Mouse (Mus musculus) CH12.LX (cell line): ENCODE results near the gene Hsd17b1. TPM values are rescaled to one million over a fixed set of nuclear protein-coding genes. Genes with fewer than 3 reads are reported as not detected.

Experiments
- DNase-seq: peaks from one replicate; pipeline ENCODE4 v3.0.0-alpha.2; 2013; ENCODE audit errors: extremely low read depth
- H3K27ac ChIP-seq: 2 replicates; pipeline ENCODE4 v1.5.1; 2012; ENCODE audit warnings: low read depth, mild to moderate bottlenecking, control low read depth, moderate library complexity; ENCODE audit not compliant: insufficient read depth
- H3K27me3 ChIP-seq: replicated peaks from 2 replicates; pipeline ENCODE3; 2012; ENCODE audit warnings: inconsistent platforms
- H3K36me3 ChIP-seq, 2 experiments: replicated peaks in 1 of 2; 2 replicates each; pipeline versions ENCODE3 to v1.6.1; 2012; ENCODE audit warnings: inconsistent platforms in 1 of 2, low read length in 1 of 2, mild to moderate bottlenecking in 1 of 2, mixed read lengths in 1 of 2, moderate library complexity in 1 of 2; ENCODE audit not compliant: control insufficient read depth in 1 of 2, insufficient read depth in 1 of 2
- H3K4me1 ChIP-seq, 2 experiments: 2 replicates each; pipeline ENCODE4 v1.6.1; 2012; ENCODE audit warnings: inconsistent platforms in 1 of 2, moderate library complexity in 1 of 2; ENCODE audit not compliant: insufficient read depth in 2 of 2, control insufficient read depth in 1 of 2
- H3K4me2 ChIP-seq: 2 replicates; pipeline ENCODE4 v1.6.1; 2012; ENCODE audit warnings: low read depth, mild to moderate bottlenecking, control low read depth; ENCODE audit not compliant: poor library complexity, insufficient read depth, severe bottlenecking
- H3K4me3 ChIP-seq, 3 experiments: fragments of 150-350 bp in 1 of 3; sonication (generic) in 1 of 3; replicated peaks in 1 of 3; 2 replicates each; pipeline versions ENCODE3 to v1.5.1; 2011 to 2012; ENCODE audit warnings: low read depth in 2 of 3, low read length in 2 of 3, mild to moderate bottlenecking in 2 of 3, moderate library complexity in 2 of 3, control low read depth in 1 of 3, improper control_type of control experiment in 1 of 3, inconsistent platforms in 1 of 3, mixed read lengths in 1 of 3; ENCODE audit not compliant: poor library complexity in 1 of 3
- H3K79me2 ChIP-seq: replicated peaks from 2 replicates; pipeline ENCODE4 v1.6.1; 2012; ENCODE audit warnings: mild to moderate bottlenecking, moderate library complexity; ENCODE audit not compliant: control insufficient read depth, poor library complexity, insufficient read depth, severe bottlenecking; ENCODE audit errors: extremely low read depth
- H3K9ac ChIP-seq: 2 replicates; pipeline ENCODE4 v1.6.1; 2012; ENCODE audit warnings: low read depth, mild to moderate bottlenecking, control low read depth, moderate library complexity; ENCODE audit not compliant: insufficient read depth
- H3K9me3 ChIP-seq: replicated peaks from 2 replicates; pipeline ENCODE3; 2012; ENCODE audit warnings: low read length, inconsistent platforms, mixed read lengths
- BHLHE40 ChIP-seq: IDR thresholded peaks from 2 replicates; pipeline ENCODE4 v1.6.1; 2011; ENCODE audit warnings: mild to moderate bottlenecking, low read depth, low read length, improper control_type of control experiment
- CHD1 ChIP-seq: IDR thresholded peaks from 2 replicates; pipeline ENCODE4 v1.6.1; 2012; ENCODE audit warnings: low read depth, low read length, improper control_type of control experiment, inconsistent platforms
- CTCF ChIP-seq, 2 experiments: IDR thresholded peaks in 1 of 2; conservative IDR thresholded peaks in 1 of 2; 2 replicates each; pipeline ENCODE4 v1.5.1; 2011 to 2012; ENCODE audit warnings: low read depth in 2 of 2, low read length in 2 of 2, improper control_type of control experiment in 1 of 2, inconsistent platforms in 1 of 2, mild to moderate bottlenecking in 1 of 2, moderate library complexity in 1 of 2
- E2F4 ChIP-seq: IDR thresholded peaks from 2 replicates; pipeline ENCODE4 v1.6.1; 2011; ENCODE audit warnings: low read depth, low read length, improper control_type of control experiment; ENCODE audit not compliant: insufficient replicate concordance
- ELF1 ChIP-seq: IDR thresholded peaks from 2 replicates; pipeline ENCODE4 v1.6.1; 2014; ENCODE audit warnings: low read depth, mild to moderate bottlenecking, inconsistent platforms, low read length, improper control_type of control experiment
- EP300 ChIP-seq: IDR thresholded peaks from 2 replicates; pipeline ENCODE4 v1.6.1; 2011; ENCODE audit warnings: low read length, improper control_type of control experiment
- ETS1 ChIP-seq: conservative IDR thresholded peaks from 2 replicates; pipeline ENCODE4 v1.6.1; 2012; ENCODE audit warnings: low read depth, mild to moderate bottlenecking, inconsistent platforms, low read length, improper control_type of control experiment, moderate library complexity
- GABPA ChIP-seq: IDR thresholded peaks from 2 replicates; pipeline ENCODE4 v1.6.1; 2012; ENCODE audit warnings: low read depth, low read length, improper control_type of control experiment, inconsistent platforms; ENCODE audit not compliant: insufficient replicate concordance
- HCFC1 ChIP-seq: IDR thresholded peaks from 2 replicates; pipeline ENCODE4 v1.6.1; 2012; ENCODE audit warnings: low read depth, mild to moderate bottlenecking, inconsistent platforms, low read length, improper control_type of control experiment
- IRF4 ChIP-seq: IDR thresholded peaks from 2 replicates; pipeline ENCODE4 v1.6.1; 2014; ENCODE audit warnings: low read depth, mild to moderate bottlenecking, inconsistent platforms, low read length, improper control_type of control experiment
- KAT2A ChIP-seq: IDR thresholded peaks from 2 replicates; pipeline ENCODE4 v1.6.1; 2012; ENCODE audit warnings: low read length, improper control_type of control experiment, inconsistent platforms; ENCODE audit not compliant: insufficient replicate concordance
- MAX ChIP-seq: IDR thresholded peaks from 2 replicates; pipeline ENCODE4 v1.6.1; 2011; ENCODE audit warnings: low read length, improper control_type of control experiment
- MAZ ChIP-seq: IDR thresholded peaks from 2 replicates; pipeline ENCODE4 v1.6.1; 2012; ENCODE audit warnings: low read depth, mild to moderate bottlenecking, inconsistent platforms, low read length, improper control_type of control experiment, moderate library complexity
- MEF2A ChIP-seq: IDR thresholded peaks from 2 replicates; pipeline ENCODE4 v1.6.1; 2014; ENCODE audit warnings: low read depth, mild to moderate bottlenecking, inconsistent platforms, low read length, improper control_type of control experiment, borderline replicate concordance
- MXI1 ChIP-seq: IDR thresholded peaks from 2 replicates; pipeline ENCODE4 v1.6.1; 2011; ENCODE audit warnings: mild to moderate bottlenecking, low read depth, low read length, improper control_type of control experiment
- MYC ChIP-seq: IDR thresholded peaks from 2 replicates; pipeline ENCODE4 v1.6.1; 2011; ENCODE audit warnings: low read depth, mild to moderate bottlenecking, improper control_type of control experiment, low read length
- NELFE ChIP-seq: IDR thresholded peaks from 2 replicates; pipeline ENCODE4 v1.6.1; 2011; ENCODE audit warnings: low read depth, low read length, improper control_type of control experiment
- NRF1 ChIP-seq: IDR thresholded peaks from 2 replicates; pipeline ENCODE4 v1.6.1; 2014; ENCODE audit warnings: low read depth, mild to moderate bottlenecking, inconsistent platforms, low read length, improper control_type of control experiment, moderate library complexity
- PAX5 ChIP-seq: IDR thresholded peaks from 2 replicates; pipeline ENCODE4 v1.6.1; 2012; ENCODE audit warnings: low read length, inconsistent platforms, mixed read lengths
- POLR2A ChIP-seq: IDR thresholded peaks from 2 replicates; pipeline ENCODE4 v1.6.1; 2011; ENCODE audit warnings: low read depth, mild to moderate bottlenecking, improper control_type of control experiment, low read length
- RAD21 ChIP-seq: IDR thresholded peaks from 2 replicates; pipeline ENCODE4 v1.6.1; 2011; ENCODE audit warnings: low read depth, mild to moderate bottlenecking, low read length, improper control_type of control experiment, moderate library complexity
- RCOR1 ChIP-seq: conservative IDR thresholded peaks from 2 replicates; pipeline ENCODE4 v1.6.1; 2012; ENCODE audit warnings: low read depth, mild to moderate bottlenecking, inconsistent platforms, low read length, improper control_type of control experiment
- SIN3A ChIP-seq: IDR thresholded peaks from 2 replicates; pipeline ENCODE4 v1.6.1; 2012; ENCODE audit warnings: low read length, improper control_type of control experiment, inconsistent platforms
- SMC3 ChIP-seq: IDR thresholded peaks from 2 replicates; pipeline ENCODE4 v1.6.1; 2011; ENCODE audit warnings: low read depth, low read length, improper control_type of control experiment
- TBP ChIP-seq: conservative IDR thresholded peaks from 2 replicates; pipeline ENCODE4 v1.6.1; 2011; ENCODE audit warnings: low read depth, low read length, improper control_type of control experiment
- TCF12 ChIP-seq: IDR thresholded peaks from 2 replicates; pipeline ENCODE4 v1.6.1; 2014; ENCODE audit warnings: low read depth, mild to moderate bottlenecking, inconsistent platforms, low read length, improper control_type of control experiment
- USF1 ChIP-seq: IDR thresholded peaks from 2 replicates; pipeline ENCODE4 v1.6.1; 2014; ENCODE audit warnings: low read depth, mild to moderate bottlenecking, inconsistent platforms, low read length, improper control_type of control experiment
- USF2 ChIP-seq: conservative IDR thresholded peaks from 2 replicates; pipeline ENCODE4 v1.6.1; 2011; ENCODE audit warnings: low read depth, low read length, improper control_type of control experiment
- ZKSCAN1 ChIP-seq: IDR thresholded peaks from 2 replicates; pipeline ENCODE4 v1.6.1; 2012; ENCODE audit warnings: low read depth, inconsistent platforms, low read length, improper control_type of control experiment, borderline replicate concordance
- ZMIZ1 ChIP-seq: IDR thresholded peaks from 2 replicates; pipeline ENCODE4 v1.6.1; 2012; ENCODE audit warnings: low read depth, mild to moderate bottlenecking, inconsistent platforms, low read length, improper control_type of control experiment
- ZNF384 ChIP-seq: IDR thresholded peaks from 2 replicates; pipeline ENCODE4 v1.6.1; 2012; ENCODE audit warnings: low read depth, low read length, improper control_type of control experiment, inconsistent platforms
- dilution Hi-C: fragments of 300-500 bp; cut with MboI; formaldehyde crosslinking; loops from 2 replicates; pipeline ENCODE4 v1.14.3; 2020; ENCODE audit warnings: low sequenced_read_pairs; ENCODE audit not compliant: extremely low pct_unique_long_range_greater_than_20kb, extremely low pct_ligation_motif_present
- in situ Hi-C: fragments of 300-500 bp; cut with MboI; formaldehyde crosslinking; loops from 3 replicates; pipeline ENCODE4 v1.14.3; 2019; ENCODE audit warnings: low sequenced_read_pairs, low pct_ligation_motif_present, low pct_unique_long_range_greater_than_20kb, mixed read lengths
- polyA plus RNA-seq: library from polyadenylated mRNA; unstranded; fragments of >175 nt; gene quantifications from 2 replicates; pipeline ENCODE4 v1.2.1, GENCODE M21; 2012; ENCODE audit warnings: low read depth; ENCODE audit not compliant: insufficient read length
- total RNA-seq, 2 experiments: library from RNA; depleted of rRNA; stranded (reverse); fragments of 300-350 nt in 1 of 2; fragments of >200 nt in 1 of 2; gene quantifications; 2 replicates each; pipeline ENCODE4 v1.2.3; 2012 to 2014

Gene Hsd17b1
- total and polyA plus RNA-seq, 3 experiments = 0.17 to 0.81 TPM; not detected in 1

DNA sequence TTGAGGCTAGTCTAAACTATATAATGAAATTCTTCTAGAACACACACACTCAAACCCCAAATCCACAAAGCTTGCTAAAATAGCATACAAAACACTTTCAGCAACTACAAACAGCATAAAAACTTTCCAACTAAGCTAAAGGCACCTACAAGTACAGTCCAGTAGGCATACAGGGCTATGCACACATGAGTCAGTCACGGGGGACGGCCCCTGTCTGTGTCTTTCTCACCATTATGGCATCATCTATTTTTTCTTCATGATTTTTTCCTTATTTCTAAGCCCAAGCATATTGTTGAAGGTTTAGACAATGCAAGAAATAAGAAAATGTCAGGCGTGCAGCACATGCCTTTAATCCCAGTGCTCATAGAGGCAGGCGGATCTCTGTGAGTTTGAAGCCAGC, 33.0 kb downstream of the Hsd17b1 start:
- Histone ChIP-seq H3K9me3 (peaks cover 13% of the 10 kb centered on the region), H3K4me3 (no peak overlapping the region), H3K79me2 (peaks cover 91% of the 10 kb centered on the region), H3K27me3 (no peaks in the 10 kb centered on the region), H3K4me1 (peaks cover 16 to 65% of the 10 kb centered on the region in 2 experiments), H3K9ac (peak overlapping the region; percentile 46), H3K36me3 (peaks cover 15 to 61% of the 10 kb centered on the region in 2 experiments), H3K27ac (peak overlapping the region; percentile 76), H3K4me2 (peak overlapping the region; percentile 70)
- TF ChIP-seq ZNF384 (peak; percentile 41), ZMIZ1 (peak; percentile 59; the same call in 1 of the 2 replicates), MEF2A (peak; percentile 79; the same call in 1 of the 2 replicates), ETS1 (peak; percentile 42; the same call in 1 of the 2 replicates), MAZ (no peak), BHLHE40 (peak; percentile 85), EP300 (peak; percentile 55), MAX (peak; percentile 56; the same call in 1 of the 2 replicates), KAT2A (no peak), POLR2A (no peak)
- dilution Hi-C loops (no loop called here), in situ Hi-C loops (no loop called here)
- peak; percentile 76 for DNase-seq

DNA sequence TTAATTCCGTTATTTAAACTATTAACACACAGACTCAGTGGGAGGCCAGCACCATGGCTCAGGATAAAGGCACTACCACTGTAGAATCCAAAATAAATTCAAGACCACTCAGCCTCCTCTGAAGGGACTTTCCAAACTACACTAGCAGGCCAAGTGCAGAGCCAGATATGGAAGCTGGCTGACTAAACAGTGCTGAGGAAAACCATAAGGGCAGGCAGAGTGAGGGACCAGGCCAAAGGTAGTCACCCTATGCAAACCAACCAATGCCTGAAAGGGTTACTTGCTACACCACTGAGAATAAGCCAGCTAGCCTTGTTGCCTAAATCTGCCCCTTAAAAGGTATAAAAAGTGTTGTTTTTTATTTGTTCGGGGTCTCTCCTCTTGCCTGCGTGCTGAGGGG, 34.0 kb downstream of the Hsd17b1 start:
- in situ Hi-C loops (no loop called here), dilution Hi-C loops (no loop called here)
- peaks cover 20 to 75% of the 10 kb centered on the region in 2 experiments for H3K4me1 ChIP-seq
- peak overlapping the region; percentile 45 for H3K27ac ChIP-seq
- no peaks in the 10 kb centered on the region for H3K27me3 ChIP-seq
- peaks cover 13% of the 10 kb centered on the region for H3K9me3 ChIP-seq
- H3K79me2 ChIP-seq = peaks cover 89% of the 10 kb centered on the region
- no peak overlapping the region for H3K4me3 ChIP-seq
- peak overlapping the region; percentile 24; the same call in 1 of the 2 replicates for H3K4me2 ChIP-seq
- H3K9ac ChIP-seq = no peak overlapping the region; the same call in 1 of the 2 replicates
- peak; percentile 64 for DNase-seq
- peaks cover 15 to 60% of the 10 kb centered on the region in 2 experiments for H3K36me3 ChIP-seq
- no peak for TF ChIP-seq MYC
- peak; percentile 52 for TF ChIP-seq ETS1
- no peak for TF ChIP-seq ZMIZ1
- TF ChIP-seq MXI1 = 0 out of 2 replicates have a peak, but pooled peaks have one; percentile 48
- TF ChIP-seq RCOR1 = no peak
- no peak for TF ChIP-seq GABPA
- no peak for TF ChIP-seq CHD1
- TF ChIP-seq E2F4 = no peak; the same call in 1 of the 2 replicates
- TF ChIP-seq SIN3A = peak; percentile 60; the same call in 1 of the 2 replicates
- TF ChIP-seq IRF4 = peak; percentile 77
- TF ChIP-seq POLR2A = 0 out of 2 replicates have a peak, but pooled peaks have one; percentile 21
- no peak for TF ChIP-seq PAX5
- TF ChIP-seq ZNF384 = no peak
- TF ChIP-seq USF1 = no peak
- TF ChIP-seq MEF2A = peak; percentile 90
- no peak for TF ChIP-seq ELF1
- TF ChIP-seq MAX = peak; percentile 27
- TF ChIP-seq CTCF (conservative IDR thresholded peaks at IDR 0.05 in 1 of 2, IDR thresholded peaks at IDR 0.05 in 1 of 2; ENCODE audit: low read depth in 2 of 2, low read length in 2 of 2) = no peak
- peak; percentile 23; the same call in 1 of the 2 replicates for TF ChIP-seq NELFE
- no peak; the same call in 1 of the 2 replicates for TF ChIP-seq RAD21
- TF ChIP-seq NRF1 = no peak
- peak; percentile 42; the same call in 1 of the 2 replicates for TF ChIP-seq TCF12
- TF ChIP-seq TBP = no peak
- no peak for TF ChIP-seq KAT2A
- no peak for TF ChIP-seq USF2
- TF ChIP-seq ZKSCAN1 = no peak
- no peak for TF ChIP-seq HCFC1
- no peak for TF ChIP-seq SMC3
- peak; percentile 25; the same call in 1 of the 2 replicates for TF ChIP-seq EP300
